Mouse (Mus musculus) cerebral cortex, adult 2 months (tissue): ENCODE measurements around the gene Gm47955.

ENCODE experiments used
- WGBS: fragments of 180-500 bp; shearing (Covaris S2); methylation state at CpG from one replicate; pipeline ENCODE4 v1.1.7; 2018; 5-methylcytosine and 5-hydroxymethylcytosine counted together

The Gm47955 gene

GRCm38 (mm10) chr1:82959870-82960385 is at the start of gene Gm47955:
TSS of gene Gm47955 (plus strand) at chr1:82960286.
- 91% methylated on average over 11 of the region's 11 CpGs for WGBS

DNA sequence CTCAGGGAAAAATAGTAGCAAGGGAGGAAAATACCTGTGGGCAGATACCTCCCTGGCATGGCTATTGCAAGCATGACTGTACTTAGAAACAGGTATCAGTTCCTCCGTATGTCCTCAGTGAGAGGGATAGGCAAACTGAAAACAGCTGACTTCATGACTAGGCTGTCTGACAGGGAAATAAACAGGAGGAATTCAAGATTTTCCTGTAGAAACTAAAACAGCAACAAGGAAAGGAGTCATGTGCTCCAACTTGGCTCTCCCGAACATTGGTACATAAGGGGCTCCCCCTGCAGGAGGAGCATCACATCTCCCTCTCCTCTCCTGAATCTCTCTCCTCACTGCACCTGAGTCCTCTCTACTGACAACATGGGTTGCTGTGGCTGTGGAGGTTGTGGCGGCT is 47.1 kb upstream of the Gm47955 start, which contains the start of gene A030005L19Rik:
A030005L19Rik (plus strand) TSS at position 301 of the 400 bp plus-strand sequence.
- 72% methylated on average over 3 of the region's 3 CpGs for WGBS

DNA sequence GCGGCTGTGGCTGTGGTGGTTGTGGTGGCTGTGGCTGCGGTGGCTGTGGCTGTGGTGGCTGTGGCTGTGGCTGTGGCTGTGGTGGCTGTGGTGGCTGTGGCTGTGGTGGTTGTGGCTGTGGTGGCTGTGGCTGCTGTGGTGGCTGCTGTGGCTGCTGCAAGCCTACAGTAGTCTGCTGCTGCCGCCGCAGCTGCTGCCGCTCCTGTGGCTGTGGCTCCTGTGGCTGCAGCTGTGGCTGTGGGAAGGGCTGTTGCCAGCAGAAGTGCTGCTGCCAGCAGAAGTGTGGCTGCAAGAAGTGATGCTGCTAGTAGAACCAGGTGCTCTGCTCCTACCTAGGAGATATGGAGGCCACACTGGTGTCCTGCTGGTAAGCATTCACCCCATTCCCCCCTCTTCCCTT is 46.7 kb upstream of the Gm47955 start:
- 98% methylated on average over 5 of the region's 5 CpGs for WGBS

DNA sequence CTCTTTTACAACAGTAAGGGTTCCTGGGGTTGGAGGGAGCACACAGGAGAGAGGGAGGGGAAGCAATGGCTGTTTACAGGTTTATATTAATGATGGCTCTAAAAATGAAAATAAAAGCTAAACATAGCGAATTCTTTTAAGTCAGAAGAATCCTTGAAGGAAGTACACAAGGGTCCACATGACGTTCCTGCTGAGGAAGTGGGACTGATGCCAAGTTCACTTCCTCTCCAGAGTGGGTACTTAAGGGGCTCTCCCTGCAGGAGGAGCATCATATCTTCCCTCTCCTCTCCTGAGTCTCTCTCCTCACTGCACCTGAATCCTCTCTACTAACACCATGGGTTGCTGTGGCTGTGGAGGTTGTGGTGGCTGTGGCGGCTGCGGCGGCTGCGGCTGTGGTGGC is 35.4 kb upstream of the Gm47955 start, which contains the start of gene A030014E15Rik:
A030014E15Rik (plus strand) TSS at position 268 of the 400 bp plus-strand sequence.
- 87% methylated on average over 6 of the region's 6 CpGs for WGBS

DNA sequence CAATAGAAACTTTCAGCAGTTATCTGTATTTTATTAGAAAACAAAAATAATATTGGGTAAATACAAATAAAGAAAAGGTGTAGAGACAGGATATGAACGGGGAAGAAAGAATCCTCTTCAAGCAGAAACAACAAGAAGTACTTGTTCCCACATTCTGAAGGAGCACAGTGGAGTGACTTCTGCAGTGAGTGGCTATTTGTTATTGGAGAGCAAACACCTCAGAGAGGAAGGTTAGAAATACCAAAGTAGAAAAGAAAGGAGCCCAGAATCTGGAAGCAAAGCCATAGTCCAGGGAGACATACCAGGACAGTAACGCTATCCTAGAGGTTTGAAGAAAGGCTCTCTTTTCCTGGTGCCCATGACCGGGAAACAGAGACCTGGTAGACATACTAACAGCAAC is 29.5 kb upstream of the Gm47955 start:
- 91% methylated on average over 2 of the region's 3 CpGs for WGBS

- no CpG with 5 or more reads among the region's 6 CpGs for WGBS
Measured at GRCm38 (mm10) chr1:82931326-82931725, 28.8 kb upstream of the Gm47955 start, which contains the start of gene Gm6217. TSS of gene Gm6217 (minus strand) at chr1:82931399.

DNA sequence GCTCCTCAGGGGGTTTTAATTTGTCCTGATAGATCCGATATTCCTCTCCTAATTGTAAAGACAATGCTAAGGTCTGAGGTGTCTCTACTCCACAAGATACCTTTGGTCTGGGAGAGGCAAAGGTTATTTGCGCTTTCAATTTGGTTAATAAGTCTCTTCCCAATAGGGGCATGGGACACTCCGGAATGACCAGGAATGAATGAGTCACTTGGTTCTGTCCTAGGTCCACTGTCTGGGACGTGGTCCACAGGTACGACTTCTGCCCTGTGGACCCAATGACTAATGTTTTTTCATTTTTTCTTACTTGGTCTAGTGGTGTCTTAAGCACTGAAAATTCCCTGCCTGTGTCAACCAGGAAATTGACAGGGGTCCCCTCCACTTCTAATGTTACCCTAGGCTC is 21.4 kb upstream of the Gm47955 start:
- WGBS, result 97% methylated on average over 5 of the region's 5 CpGs

- WGBS, result 84% methylated on average over 2 of the region's 2 CpGs
Measured at GRCm38 (mm10) chr1:82942505-82942904, 17.6 kb upstream of the Gm47955 start.

DNA sequence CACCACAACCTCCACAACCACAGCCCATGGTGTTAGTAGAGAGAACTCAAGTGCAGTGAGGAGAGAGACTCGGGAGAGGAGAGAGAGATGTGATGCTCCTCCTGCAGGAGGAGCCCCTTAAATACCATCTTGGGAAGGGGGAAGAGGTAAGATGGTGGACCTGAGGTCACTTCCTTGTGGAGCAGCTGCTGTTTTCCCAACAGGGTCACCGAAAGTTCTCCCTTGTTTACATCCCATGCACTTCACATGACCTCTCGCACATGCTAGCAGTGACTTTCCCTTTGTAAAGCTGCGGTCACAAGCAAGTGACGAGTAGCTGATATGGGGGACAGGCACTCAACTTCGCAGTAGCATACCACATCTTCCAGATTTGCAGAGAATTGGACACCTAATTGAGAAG is 16.8 kb upstream of the Gm47955 start, which contains the start of gene A030003K21Rik:
A030003K21Rik (minus strand) TSS at position 94 of the 400 bp plus-strand sequence.
- no CpG with 5 or more reads among the region's 6 CpGs for WGBS

DNA sequence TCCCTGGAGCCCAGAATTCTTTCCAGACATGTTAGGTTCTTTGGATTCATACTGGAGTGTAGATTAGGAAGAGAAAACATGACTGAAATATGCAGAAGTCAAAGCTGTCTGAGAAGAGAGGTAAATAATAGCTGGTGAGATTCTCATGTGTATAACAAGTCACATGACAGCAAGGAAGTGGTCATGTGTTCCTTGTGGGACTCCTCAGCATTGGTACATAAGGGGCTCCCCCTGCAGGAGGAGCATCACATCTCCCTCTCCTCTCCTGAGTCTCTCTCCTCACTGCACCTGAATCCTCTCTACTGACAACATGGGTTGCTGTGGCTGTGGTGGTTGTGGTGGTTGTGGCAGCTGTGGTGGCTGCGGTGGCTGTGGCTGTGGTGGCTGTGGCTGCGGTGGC is 14.1 kb upstream of the Gm47955 start:
- WGBS, result 95% methylated on average over 2 of the region's 2 CpGs

DNA sequence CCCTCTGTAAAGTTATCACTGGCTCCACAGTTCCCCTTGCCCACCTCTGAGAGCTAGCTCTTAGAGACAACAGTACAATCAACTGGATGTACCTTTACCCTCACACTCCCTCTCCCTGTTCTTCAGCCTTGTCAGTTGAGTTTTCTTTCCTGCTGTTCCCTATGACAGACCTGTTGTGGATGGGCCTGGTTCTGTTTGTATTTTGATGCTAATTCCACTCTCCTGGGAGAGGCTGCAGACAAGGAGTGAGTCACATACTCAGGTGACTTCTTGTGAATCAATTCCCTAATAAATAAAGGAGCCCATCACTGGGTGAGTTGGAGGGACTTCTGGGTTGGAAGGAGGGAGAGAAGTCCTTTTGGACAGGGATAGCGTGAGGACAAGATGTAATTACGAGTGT is 11.5 kb upstream of the Gm47955 start:
- 90% methylated on average over 2 of the region's 2 CpGs for WGBS

DNA sequence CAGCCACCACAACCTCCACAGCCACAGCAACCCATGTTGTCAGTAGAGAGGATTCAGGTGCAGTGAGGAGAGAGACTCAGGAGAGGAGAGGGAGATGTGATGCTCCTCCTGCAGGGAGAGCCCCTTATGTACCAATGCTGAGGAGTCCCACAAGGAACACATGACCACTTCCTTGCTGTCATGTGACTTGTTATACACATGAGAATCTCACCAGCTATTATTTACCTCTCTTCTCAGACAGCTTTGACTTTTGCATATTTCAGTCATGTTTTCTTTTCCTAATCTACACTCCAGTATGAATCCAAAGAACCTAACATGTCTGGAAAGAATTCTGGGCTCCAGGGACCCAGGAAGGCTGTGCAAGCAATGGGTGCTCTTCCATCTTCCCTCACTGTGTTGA is 4.2 kb upstream of the Gm47955 start, which contains the start of gene Gm7544:
Gm7544 (minus strand) TSS at position 101 of the 400 bp plus-strand sequence.

GRCm38 (mm10) chr1:82966413-82966812 is 6.3 kb downstream of the Gm47955 start:
- WGBS, result 86% methylated on average over 3 of the region's 3 CpGs

DNA sequence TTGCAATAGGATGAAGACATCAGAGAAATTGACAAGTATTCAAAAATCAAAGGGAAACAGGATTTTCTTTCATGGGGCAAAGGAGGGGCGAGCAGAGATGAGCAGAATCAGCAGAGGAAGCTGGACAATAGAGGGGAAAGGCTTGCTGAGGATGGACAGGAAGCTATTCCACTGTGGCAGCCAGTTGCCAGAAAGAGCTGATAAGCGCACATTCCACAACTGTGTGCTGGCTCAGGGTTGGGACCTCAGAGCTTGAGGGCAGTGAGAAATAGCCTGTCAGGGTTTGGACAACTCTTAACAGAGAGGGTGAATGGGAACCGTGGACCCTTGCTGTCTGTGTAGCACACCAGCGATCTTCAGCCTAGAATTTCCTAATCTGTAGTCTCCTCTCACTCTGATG is 12.0 kb downstream of the Gm47955 start:
- 79% methylated on average over 4 of the region's 4 CpGs for WGBS

DNA sequence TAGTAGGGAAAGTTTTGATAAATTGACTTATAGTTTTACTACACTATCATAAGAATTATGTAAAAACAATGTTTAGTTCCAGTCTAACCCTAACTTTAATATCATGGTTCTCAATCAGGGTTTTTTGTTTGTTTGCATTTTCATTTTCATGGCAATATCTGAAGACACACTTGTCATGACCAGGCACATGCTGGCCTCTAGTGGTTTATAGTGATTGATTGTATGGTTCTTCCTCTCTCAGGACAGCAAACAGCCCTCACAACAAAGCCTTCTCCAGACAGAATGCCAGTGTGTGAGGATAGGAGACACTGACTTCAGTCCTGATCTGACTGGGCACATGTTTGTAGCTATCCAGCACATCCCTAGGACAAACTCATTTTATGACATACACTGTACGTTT is 13.2 kb downstream of the Gm47955 start:
- 76% methylated on average over 1 of the region's 1 CpGs for WGBS

GRCm38 (mm10) chr1:82973901-82974300 is 13.8 kb downstream of the Gm47955 start:
- WGBS, result 83% methylated on average over 6 of the region's 6 CpGs

DNA sequence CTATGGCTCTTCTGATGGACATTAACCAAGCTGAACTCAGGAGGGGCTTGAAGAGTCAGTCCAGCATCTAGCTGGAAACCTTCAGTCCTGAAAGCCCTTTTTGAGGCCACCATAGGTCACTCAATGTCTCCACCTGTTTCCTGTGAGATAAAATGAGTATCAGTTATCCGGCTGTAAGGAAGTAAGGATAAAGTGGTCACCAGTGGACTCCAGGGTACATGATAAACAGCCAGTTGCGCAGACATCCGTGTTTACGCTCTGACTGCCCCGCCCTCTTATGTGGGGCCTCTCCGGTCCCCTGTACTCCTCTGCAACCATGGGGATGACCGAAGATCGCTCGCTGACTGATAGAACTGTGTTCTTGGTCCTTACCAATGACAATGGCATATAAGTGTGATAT is 14.3 kb downstream of the Gm47955 start:
- 84% methylated on average over 9 of the region's 9 CpGs for WGBS

- WGBS, result 81% methylated on average over 5 of the region's 5 CpGs
Measured at GRCm38 (mm10) chr1:82975750-82976149, 15.7 kb downstream of the Gm47955 start.

GRCm38 (mm10) chr1:82986738-82987137 is 26.7 kb downstream of the Gm47955 start:
- 62% methylated on average over 6 of the region's 6 CpGs for WGBS

DNA sequence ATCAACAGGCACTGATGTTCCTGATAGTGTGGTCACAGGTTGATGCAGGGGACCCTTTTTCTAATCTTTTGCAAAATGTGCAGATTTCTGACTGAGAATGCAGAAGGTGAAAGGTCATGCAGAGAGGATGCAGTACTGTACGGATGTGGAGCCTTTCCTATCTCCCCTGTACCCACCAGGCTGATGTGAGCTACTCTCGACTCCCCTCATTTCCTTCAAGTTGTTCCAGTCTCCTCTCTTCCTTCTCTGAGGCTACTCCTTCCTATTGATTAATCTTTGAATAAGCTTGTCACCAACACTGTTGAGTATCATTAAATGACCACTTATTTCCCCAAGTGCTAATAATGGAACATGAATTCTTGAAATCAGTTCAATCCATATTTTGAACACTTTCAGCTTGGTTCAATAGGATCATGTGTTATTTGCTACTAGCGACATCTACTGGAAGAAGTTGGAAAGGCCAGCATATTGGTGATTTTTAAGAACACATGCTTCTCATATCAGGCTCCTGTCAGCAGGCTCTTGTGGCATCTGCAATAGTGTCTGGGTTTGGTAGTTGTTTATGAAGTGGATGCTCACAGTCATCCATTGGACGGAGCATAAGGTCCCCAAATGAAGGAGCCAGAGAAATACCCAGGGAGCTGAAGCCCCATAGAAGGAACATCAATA is 27.6 kb downstream of the Gm47955 start:
- 25% methylated on average over 4 of the region's 4 CpGs for WGBS

- WGBS, result 71% methylated on average over 4 of the region's 4 CpGs
Measured at GRCm38 (mm10) chr1:82991062-82991461, 31.0 kb downstream of the Gm47955 start.

GRCm38 (mm10) chr1:82991596-82991995 is 31.5 kb downstream of the Gm47955 start:
- WGBS, result 96% methylated on average over 3 of the region's 3 CpGs

- WGBS, result 93% methylated on average over 6 of the region's 6 CpGs
Measured at GRCm38 (mm10) chr1:82992093-82992492, 32.0 kb downstream of the Gm47955 start.
